Mouse (Mus musculus) testis, postnatal 10 days (tissue): Measurements from ENCODE around the gene Cuedc2.

Experiments used
- DNase-seq: peaks from one replicate; pipeline ENCODE4 v3.0.0; 2021; ENCODE audit warnings: low spot score

Cuedc2 gene

GRCm38 (mm10) chr19:46306751-46307289 is 31.7 kb downstream of the Cuedc2 start:
- peak; percentile 45 for DNase-seq

GRCm38 (mm10) chr19:46306268-46306610 is 32.3 kb downstream of the Cuedc2 start:
- DNase-seq = no peak

GRCm38 (mm10) chr19:46305432-46306267 is 32.9 kb downstream of the Cuedc2 start:
- DNase-seq = peak; percentile 96

GRCm38 (mm10) chr19:46304908-46305333 is 33.6 kb downstream of the Cuedc2 start:
- DNase-seq = no peak

- peak; percentile 89 for DNase-seq
Measured at GRCm38 (mm10) chr19:46304216-46304841, 34.2 kb downstream of the Cuedc2 start, which contains the start of gene Nfkb2. TSS of gene Nfkb2 (plus strand) at chr19:46304320.

- peak; percentile 45 for DNase-seq
Measured at GRCm38 (mm10) chr19:46303251-46304215, 35.0 kb downstream of the Cuedc2 start.

- DNase-seq = peak; percentile 22
Measured at GRCm38 (mm10) chr19:46302551-46302950, 36.0 kb downstream of the Cuedc2 start.

- DNase-seq = no peak
Measured at GRCm38 (mm10) chr19:46300294-46301045, 38.0 kb downstream of the Cuedc2 start.

GRCm38 (mm10) chr19:46296938-46297337 is 41.6 kb downstream of the Cuedc2 start:
- no peak for DNase-seq

- peak; percentile 33 for DNase-seq
Measured at GRCm38 (mm10) chr19:46290535-46291105, 47.9 kb downstream of the Cuedc2 start.

- DNase-seq = no peak
Measured at GRCm38 (mm10) chr19:46287566-46287965, 50.9 kb downstream of the Cuedc2 start.

- no peak for DNase-seq
Measured at GRCm38 (mm10) chr19:46286926-46287325, 51.6 kb downstream of the Cuedc2 start.

- no peak for DNase-seq
Measured at GRCm38 (mm10) chr19:46286047-46286446, 52.5 kb downstream of the Cuedc2 start.

GRCm38 (mm10) chr19:46285631-46286030 is 52.9 kb downstream of the Cuedc2 start:
- no peak for DNase-seq

- no peak for DNase-seq
Measured at GRCm38 (mm10) chr19:46284686-46285085, 53.8 kb downstream of the Cuedc2 start.

GRCm38 (mm10) chr19:46282081-46282849 is 56.2 kb downstream of the Cuedc2 start:
- no peak for DNase-seq
